In genomic region chr2:167368328-167368727, GRCm38 (mm10) we compare ENCODE assay signal across 10 mouse cellular contexts. TPM values are rescaled to one million over a fixed set of nuclear protein-coding genes. Genes with fewer than 3 reads are reported as not detected.
DNase-seq lines count a peak whose midpoint lies in the region; ATAC-seq and TF ChIP-seq lines count a peak whose summit lies in the region.
"Had no signal": no experiment of that assay in that cellular context is flagged by ENCODE, and none has a peak within 500 bp of the region (broad histone marks: within the 10 kb centered on the region; RNA-seq: fewer than 3 reads in every experiment).

No protein-coding gene starts in this region.

- ATAC-seq in kidney, embryonic 16.5 days (ENCODE audit: low FRiP score, low TSS enrichment), result no peak

- H3K27ac ChIP-seq in kidney, embryonic 16.5 days (ENCODE audit: low read length), result no peak overlapping the region
- peak overlapping the region; percentile 73 for H3K27ac ChIP-seq in bone marrow, adult 2 months (ENCODE audit: control insufficient read depth, insufficient read depth, low read depth, low read length, poor library complexity)
- H3K27ac ChIP-seq: hindbrain, embryonic 12.5 days; midbrain, embryonic 10.5 days had no signal

- no peaks in the 10 kb centered on the region for H3K27me3 ChIP-seq in kidney, embryonic 16.5 days (ENCODE audit: insufficient read depth, low read length)
- H3K27me3 ChIP-seq: hindbrain, embryonic 12.5 days had no signal

- 0 out of 2 replicates have a peak, but pooled peaks cover 4% of the 10 kb centered on the region for H3K4me1 ChIP-seq in kidney, embryonic 16.5 days (ENCODE audit: insufficient read depth, low read length)
- H3K4me1 ChIP-seq in bone marrow, adult 2 months (ENCODE audit: control insufficient read depth, insufficient read depth, low read length), result peaks cover 3% of the 10 kb centered on the region; the same call in 1 of the 2 replicates
- H3K4me1 ChIP-seq: hindbrain, embryonic 12.5 days; midbrain, embryonic 10.5 days had no signal

- no peak overlapping the region for H3K9ac ChIP-seq in kidney, embryonic 16.5 days (replicated peaks; ENCODE audit: low read length)
- H3K9ac ChIP-seq: hindbrain, embryonic 12.5 days had no signal

- no peak for TF ChIP-seq CTCF in bone marrow, adult 2 months (IDR thresholded peaks at IDR 0.05; ENCODE audit: control insufficient read depth, insufficient read depth, low read length)

- no peak overlapping the region for H3K4me3 ChIP-seq in kidney, embryonic 16.5 days (ENCODE audit: low read length)
- H3K4me3 ChIP-seq in bone marrow, adult 2 months (replicated peaks; ENCODE audit: control insufficient read depth, low read depth, low read length), result peak overlapping the region; percentile 44
- H3K4me3 ChIP-seq: hindbrain, embryonic 12.5 days; midbrain, embryonic 10.5 days had no signal

- DNase-seq in kidney, postnatal 14 days, result peak; percentile 23
- peak; percentile 75 to 79 for DNase-seq in lung, postnatal 4 days
- DNase-seq in thymus, postnatal 0 days (ENCODE audit: low spot score), result peak; percentile 91
- no peak for DNase-seq in ovary, postnatal 14 days (ENCODE audit: low spot score)
- no peak for DNase-seq in cerebellum, adult 11-12 months
- no peak for DNase-seq in left cerebral cortex, adult 11 months (ENCODE audit: low spot score)

- no peaks in the 10 kb centered on the region for H3K36me3 ChIP-seq in kidney, embryonic 16.5 days (ENCODE audit: insufficient read depth, low read length)
- H3K36me3 ChIP-seq: hindbrain, embryonic 12.5 days; midbrain, embryonic 10.5 days had no signal

- TF ChIP-seq POLR2A in bone marrow, adult 2 months (IDR thresholded peaks at IDR 0.05; ENCODE audit: borderline replicate concordance, control insufficient read depth, low read depth, low read length), result no peak

- no peaks in the 10 kb centered on the region for H3K9me3 ChIP-seq in kidney, embryonic 16.5 days (ENCODE audit: low read length)
- H3K9me3 ChIP-seq: hindbrain, embryonic 12.5 days had no signal

- H3K4me2 ChIP-seq in kidney, embryonic 16.5 days (replicated peaks; ENCODE audit: low read depth, low read length), result no peak overlapping the region
- H3K4me2 ChIP-seq: hindbrain, embryonic 12.5 days had no signal

- 68% methylated on average over 8 of the region's 9 CpGs for WGBS in kidney, embryonic 16.5 days
- WGBS in bone marrow, adult 2 months, result 0% methylated on average over 9 of the region's 9 CpGs

RNA-seq across cellular contexts. Expression of gene B4galt5, which starts 19.3 kb away (rescaled TPM):
- 8.9 and 9.4 TPM in 2 replicates for polyA plus RNA-seq in kidney, embryonic 16.5 days (2015; fragmentation: Nextera tagmentation; extraction: Ambion mirVana)
- 3.7 and 5.7 TPM in 2 replicates for polyA plus RNA-seq in bone marrow, adult 2 months (2011; ENCODE audit: insufficient read depth, insufficient read length, low replicate concordance, missing spikeins)
- polyA plus RNA-seq in thymus, postnatal 0 days (2015; fragmentation: Nextera tagmentation; extraction: Ambion mirVana), result 4.6 and 5.8 TPM in 2 replicates

RNA-seq across cellular contexts. Expression of gene Slc9a8, which starts 53.2 kb away (rescaled TPM):
- polyA plus RNA-seq in kidney, embryonic 16.5 days (2015; fragmentation: Nextera tagmentation; extraction: Ambion mirVana), result 20.7 and 25.7 TPM in 2 replicates
- 20.2 and 49.4 TPM in 2 replicates for polyA plus RNA-seq in bone marrow, adult 2 months (2011; ENCODE audit: insufficient read depth, insufficient read length, low replicate concordance, missing spikeins)
- 17.9 and 19.7 TPM in 2 replicates for polyA plus RNA-seq in thymus, postnatal 0 days (2015; fragmentation: Nextera tagmentation; extraction: Ambion mirVana)

Comparison
In these comparisons a context has a peak if more than half of its experiments do, and no peak if none do; other contexts are left out.
1. DNase-seq: peak in kidney, postnatal 14 days (single experiment), lung, postnatal 4 days (2 of 2) and thymus, postnatal 0 days (single experiment); none in ovary, postnatal 14 days (single experiment), cerebellum, adult 11-12 months (single experiment) and left cerebral cortex, adult 11 months (single experiment).